Mouse (Mus musculus) left cerebral cortex, adult 8-10 months (tissue): ENCODE results near the gene Zfp385a. TPM values are rescaled to one million over a fixed set of nuclear protein-coding genes. Genes with fewer than 3 reads are reported as not detected.

Experiments used
- DNase-seq, 2 experiments: peaks; one replicate each; pipeline ENCODE4 v3.0.0; 2022; ENCODE audit warnings: low spot score in 2 of 2
- total RNA-seq, 4 experiments: library from RNA; stranded (reverse); gene quantifications; 2 replicates each; pipeline ENCODE4 v1.2.4; 2022

Zfp385a gene
- total RNA-seq, 4 experiments from 2014 or later: 60.6 to 78.6 (median 69.1) TPM

DNA sequence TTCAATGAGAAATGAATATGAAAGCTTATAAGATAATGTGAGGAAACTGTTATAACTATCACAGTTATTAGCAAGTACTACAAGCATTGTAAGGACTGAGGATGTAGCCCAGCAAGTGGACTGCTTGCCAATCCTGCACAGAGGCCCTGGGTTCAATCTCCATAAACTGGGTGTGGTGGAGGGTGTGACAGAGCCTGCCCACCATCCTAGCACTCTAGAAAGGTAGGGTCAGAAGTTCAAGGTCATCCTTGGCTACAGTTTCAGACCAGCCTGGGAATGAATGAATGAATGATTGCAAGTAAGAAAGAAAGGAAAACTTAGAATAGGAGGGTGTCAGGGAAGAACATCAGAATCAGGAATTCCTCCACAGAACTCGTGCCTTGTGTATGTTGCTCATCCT, 23.9 kb upstream of the Zfp385a start:
- DNase-seq: no peak

DNA sequence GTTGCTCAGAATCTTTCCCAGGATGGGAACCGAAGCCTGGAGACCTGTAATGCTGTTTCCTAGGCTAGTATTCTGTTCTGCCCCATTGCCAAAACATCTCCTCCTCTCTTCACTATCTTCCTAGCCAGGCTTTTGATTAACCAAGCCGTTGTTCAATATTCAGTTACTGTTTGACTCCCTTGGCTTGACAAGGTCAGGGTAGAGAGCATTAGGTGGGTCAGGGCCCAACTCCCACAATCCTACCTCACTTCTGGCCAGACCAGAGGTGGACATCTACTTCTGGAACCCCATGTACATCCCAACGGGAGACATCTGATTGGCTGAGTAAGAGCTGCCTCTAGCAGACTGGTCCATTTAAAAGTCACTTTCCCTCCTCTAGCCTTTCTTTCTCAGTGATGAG, 23.1 kb upstream of the Zfp385a start:
- no peak for DNase-seq

- no peak for DNase-seq
Measured at GRCm38 (mm10) chr15:103362333-103362732, 22.4 kb upstream of the Zfp385a start.

- no peak for DNase-seq
Measured at GRCm38 (mm10) chr15:103361269-103361668, 21.4 kb upstream of the Zfp385a start.

DNA sequence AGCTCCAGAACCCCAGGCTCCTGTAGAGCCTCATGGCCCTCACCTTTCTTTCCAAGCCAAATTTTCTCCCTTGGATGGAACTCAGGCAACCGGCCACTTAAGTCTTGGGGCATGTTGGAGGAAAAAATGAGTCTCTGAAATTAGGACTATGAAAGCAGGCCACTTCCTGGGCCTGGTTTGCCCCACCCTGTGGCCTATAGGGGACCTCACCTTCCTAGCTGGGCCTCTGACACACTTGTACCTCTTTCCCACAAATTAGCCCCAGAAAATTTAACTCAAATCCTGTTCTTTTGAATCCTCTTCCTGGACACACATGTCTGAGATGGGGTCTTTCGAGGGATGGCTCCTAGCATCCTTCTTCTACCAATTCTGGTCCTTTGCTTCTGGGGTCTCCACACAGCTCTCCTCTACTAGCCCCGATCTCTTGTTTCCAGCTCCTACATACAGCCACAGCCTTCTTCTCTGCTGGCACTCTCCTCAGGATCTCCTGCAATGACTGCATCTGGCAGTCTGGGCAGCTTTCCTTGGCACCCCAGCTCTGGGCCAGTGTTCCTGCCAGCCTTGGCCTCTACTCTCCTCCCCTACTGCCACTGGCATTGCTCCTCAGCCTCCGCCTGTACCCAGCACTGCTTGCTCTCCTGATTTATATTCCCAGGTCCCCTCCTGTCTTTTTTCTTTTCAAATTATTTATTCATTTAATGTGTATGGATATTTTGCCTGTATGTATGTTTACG, 20.1 kb upstream of the Zfp385a start:
- no peak for DNase-seq

DNA sequence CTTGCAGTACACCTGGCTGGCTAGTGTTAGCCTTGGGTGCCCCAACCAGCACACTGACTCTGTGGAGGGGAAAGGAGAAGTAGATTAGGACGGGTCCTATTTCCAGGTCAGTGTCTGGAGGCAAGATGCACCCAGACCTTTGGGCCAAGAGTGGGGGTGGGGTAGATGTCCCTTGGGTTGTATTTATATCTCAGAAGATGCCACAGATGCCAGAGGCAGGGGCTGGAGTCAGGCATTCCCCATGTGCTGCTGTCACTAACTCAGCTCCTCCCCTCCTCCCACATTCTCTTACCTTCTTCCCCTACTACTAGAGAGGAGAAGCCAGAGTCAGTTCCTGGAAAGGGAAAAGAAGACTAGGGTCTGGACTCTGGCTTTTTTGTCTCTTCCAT, 19.2 kb upstream of the Zfp385a start:
- no peak for DNase-seq

DNA sequence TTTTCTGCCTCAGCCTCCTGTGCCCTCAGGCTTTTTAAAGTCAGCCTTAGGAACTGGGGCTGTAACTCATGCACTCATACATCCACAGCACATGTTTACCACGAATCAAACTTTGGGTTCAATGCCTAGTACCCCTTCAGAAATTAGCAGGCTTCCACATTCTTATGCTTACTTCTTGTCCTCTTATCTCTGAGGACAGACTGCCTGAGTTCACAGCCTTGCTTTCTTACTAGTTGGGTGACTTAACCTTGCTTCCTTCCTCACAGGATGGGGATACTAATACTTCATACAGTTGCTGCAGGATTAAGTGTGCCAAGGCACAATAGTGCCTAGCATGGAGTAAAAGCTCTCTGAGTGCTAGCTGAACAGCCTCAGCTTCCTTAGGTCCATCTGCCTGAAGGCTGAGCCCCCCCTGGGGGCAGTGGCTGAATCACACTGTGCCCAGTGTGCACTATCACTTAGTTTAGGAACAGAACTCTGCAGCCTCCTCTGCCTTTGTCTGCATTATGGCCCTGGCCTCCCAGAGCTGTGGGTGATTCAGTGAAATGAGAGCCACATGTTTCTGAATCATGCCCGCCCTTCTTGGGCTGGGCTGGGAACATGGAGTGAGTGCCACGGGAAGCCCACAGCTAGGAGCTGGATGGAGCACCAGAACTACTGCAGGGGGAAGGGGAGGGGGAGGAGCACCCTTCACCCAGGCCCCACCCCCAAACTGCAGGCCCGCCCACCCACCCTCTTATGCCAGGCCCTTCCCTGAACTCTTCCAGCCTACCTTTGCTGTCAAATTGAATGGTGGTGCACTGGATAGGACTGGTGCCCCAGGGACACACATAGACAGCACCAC, 18.6 kb upstream of the Zfp385a start:
- no peak for DNase-seq

- no peak for DNase-seq
Measured at GRCm38 (mm10) chr15:103357817-103358216, 17.9 kb upstream of the Zfp385a start.

GRCm38 (mm10) chr15:103356130-103356529, 16.2 kb upstream of the Zfp385a start:
- DNase-seq: no peak

DNA sequence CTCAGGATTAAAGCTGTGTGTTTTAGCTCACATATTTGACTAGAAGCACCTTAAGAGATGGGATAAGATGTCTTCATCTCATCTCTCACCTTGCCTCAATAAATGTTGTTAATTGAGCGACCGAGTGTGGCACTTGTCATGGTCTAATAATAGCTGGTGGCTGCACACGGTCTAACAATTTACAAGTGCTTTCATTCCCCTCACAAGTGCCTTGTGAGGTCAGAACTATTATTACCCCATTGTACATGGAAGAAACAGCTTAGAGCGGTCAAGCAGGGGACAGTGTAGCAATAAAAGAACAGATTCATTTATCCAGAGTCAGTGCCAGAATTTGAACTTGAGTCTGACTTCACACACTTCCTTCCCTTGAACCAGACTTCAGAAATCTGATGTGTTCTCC, 15.5 kb upstream of the Zfp385a start:
- no peak for DNase-seq

DNA sequence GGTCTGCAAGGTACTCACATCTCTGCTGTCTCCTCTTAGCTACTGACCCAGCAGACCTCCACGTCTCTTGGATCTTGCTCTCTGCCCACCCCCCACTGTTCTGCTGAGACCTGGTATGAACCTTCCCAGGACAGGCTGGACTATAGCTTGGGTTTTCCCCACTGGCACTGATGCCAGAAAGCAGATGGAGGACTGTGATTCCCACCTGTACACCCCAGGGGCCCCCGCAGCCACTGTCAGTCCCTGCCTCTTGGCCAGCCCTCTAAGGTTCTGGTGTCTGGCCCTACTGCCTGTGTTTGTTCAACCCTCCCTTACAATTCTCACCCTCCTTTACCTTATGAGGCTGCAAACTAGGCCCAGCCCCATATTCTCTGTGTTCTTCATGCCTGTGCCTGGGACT, 14.8 kb upstream of the Zfp385a start:
- no peak for DNase-seq

DNA sequence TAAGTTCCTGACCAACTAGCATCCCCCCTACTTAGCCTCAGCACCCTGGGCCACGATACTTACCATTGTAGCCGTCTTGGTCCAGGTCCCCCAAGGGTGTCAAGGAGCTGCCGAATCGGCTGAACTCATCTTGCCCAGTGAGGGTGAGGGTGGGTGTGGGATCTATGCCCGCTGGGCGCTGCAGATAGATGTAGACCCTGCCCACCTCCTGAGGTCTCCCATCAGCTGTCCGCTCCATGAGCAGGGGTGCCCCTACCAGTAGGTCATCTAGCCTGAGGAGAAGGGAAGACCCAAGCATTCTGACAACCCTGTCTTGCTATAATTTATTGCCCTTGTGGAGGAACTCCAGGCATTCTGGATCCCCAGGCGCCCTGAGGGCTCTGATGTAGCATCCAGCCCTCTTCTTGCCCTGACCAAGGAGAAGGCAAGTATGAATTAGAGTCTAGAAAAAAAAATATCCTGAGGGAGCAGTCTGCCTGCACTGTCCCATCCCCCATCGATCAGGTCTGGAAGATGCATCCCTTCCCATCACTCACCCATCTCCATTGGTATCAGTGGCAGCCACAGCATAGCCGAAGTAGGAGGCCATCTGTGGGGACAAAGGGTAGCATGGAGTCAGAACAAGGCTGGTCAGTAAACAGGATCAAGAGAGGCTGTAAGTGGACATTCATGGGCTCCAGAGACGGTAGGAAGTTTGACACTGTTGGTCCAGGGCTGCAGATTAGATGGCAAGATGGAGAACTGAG, 13.8 kb upstream of the Zfp385a start:
- no peak for DNase-seq

DNA sequence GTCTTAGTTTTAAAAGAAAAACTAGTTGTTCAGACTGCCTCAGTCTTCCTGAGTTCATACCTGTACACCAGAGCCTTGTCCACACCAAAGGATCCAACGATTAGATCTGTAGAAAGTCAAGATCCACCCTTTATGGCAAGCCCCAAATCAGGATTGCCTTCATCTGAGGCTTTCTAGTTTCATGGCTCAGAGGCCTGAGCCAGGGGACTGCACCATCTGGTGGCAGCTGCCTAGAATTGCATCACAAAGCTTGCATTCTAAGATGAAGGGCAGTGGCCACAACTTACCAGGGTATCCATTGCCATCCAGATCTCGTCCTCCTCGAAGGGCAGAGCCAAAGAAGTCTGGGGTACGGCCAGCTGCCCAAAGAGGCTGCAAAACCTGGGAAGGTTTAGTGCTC, 13.0 kb upstream of the Zfp385a start:
- no peak for DNase-seq

DNA sequence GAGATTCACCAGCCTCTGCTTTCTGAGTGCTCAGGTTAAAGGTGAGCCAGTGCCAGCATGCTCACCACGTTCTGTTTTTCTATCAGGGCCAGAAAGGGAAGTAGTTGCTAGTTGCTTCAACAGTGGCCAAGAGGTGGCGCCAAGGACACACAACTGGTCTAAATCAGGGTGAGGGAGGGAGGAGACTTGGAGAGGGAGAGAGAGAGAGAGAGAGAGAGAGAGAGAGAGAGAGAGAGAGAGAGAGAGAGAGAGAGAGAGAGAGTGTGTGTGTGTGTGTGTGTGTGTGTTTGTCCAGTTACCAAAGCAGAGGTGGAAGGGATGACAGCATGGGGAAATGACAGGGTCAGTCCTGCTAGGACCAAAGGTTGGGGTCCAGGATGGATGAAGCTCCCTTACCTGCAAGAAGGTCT, 7.4 kb upstream of the Zfp385a start:
- DNase-seq: no peak

- DNase-seq: no peak
Measured at GRCm38 (mm10) chr15:103345789-103346188, 5.9 kb upstream of the Zfp385a start.

GRCm38 (mm10) chr15:103343556-103343955, 3.7 kb upstream of the Zfp385a start:
- DNase-seq: no peak

DNA sequence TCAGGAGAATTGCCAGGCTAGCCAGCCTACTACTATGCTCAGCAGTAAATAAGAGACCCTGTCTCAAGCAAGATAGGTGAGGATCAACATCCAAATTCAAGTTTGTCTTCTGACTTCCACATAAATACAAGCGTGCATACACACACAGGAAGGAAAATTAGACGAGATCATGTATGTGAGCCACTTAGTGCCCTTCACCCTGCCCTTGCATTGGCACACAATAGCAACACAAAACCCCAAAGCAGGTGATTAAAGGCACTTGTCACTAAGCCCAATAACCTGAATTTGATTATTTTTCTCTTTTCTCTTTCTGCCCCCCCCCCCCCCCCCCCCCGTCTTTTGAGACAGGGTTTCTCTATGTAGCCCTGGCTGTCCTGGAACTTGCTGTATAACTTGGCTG, 3.1 kb upstream of the Zfp385a start:
- no peak for DNase-seq

GRCm38 (mm10) chr15:103342415-103342814, 2.5 kb upstream of the Zfp385a start:
- peak in 1 of 2 experiments; percentile 71 for DNase-seq

DNA sequence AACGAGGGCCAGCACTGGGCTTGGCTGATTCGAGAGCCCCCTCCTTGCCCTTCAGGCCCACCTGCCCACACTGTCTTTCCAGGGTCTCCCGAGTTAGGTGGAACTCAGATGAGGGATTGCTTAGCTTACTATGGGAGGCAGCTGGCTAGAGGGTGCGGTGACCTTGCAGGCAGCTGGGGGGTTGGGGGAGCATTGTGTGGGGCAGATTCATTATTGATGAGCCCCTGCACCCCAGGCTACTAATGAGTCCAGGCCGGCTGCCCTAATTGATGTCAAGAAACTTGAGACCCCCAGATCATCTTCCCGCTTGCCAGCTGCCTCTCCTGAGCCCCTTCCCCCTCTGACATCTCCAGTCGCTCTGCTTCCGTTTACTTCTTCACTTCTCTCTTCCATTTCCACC, 1.7 kb upstream of the Zfp385a start:
- no peak for DNase-seq

DNA sequence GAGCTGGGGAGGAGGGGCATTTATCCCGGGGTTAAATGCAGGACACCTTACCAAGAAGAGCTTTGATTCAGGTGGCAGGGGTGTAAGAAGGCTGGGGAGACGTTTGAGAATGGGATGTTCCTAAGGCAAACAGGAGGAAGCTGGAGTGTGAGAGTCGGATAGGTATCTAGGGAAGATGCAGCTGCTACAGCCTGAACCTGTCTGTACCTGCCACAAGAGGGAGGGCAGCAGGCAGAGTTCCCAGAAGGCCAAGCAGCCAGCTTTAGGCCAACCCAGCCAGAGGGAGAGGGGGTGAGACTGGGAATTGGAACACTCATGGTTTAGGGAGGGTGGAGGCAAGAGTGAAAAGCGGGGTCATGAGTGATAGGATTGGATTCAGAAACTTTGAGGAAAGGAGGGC, 893 bp upstream of the Zfp385a start:
- DNase-seq: no peak

DNA sequence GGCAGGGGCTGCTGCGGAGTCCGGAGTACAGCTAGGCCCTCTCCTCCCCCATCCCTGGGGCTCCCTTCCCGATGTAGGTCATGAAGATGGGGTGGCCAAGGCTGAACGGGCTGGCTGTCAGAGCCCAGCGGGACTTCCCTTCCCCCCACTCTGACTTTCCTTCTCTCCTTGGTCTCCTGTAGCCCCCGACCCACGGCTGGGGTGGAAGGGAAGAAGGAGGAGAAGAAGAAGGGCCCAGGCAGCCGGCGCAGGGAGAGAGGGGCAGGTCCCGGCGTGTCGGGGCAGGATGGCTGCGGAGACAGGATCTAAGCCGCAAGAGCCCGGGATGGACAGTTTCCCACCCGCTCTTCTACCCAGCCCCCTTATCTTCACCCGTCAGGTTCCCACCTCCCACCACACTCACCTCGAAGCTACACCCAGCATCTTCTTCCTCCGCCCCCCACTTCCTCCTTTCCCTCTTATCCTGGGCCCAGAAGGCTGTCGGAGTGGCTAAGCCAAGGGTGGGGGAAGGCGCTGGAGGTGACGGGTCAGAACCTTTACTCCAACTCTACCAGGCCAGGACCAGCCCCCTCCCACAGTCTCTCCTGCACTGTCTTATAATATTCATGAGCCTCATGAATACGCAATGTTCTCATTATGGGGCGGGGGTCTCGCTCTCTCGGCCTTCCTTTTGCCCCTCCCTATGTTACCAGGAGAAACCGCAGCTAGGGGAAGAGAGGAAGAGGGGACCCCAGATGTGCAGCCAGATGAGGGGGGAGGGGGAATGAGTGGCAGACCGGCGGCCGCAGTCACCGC, 530 bp downstream of the Zfp385a start:
- no peak for DNase-seq
